Mouse (Mus musculus): Measurements from ENCODE around the gene Atxn1. TPM values are rescaled to one million over a fixed set of nuclear protein-coding genes. Genes with fewer than 3 reads are reported as not detected.

Atxn1 gene
- total and polyA plus RNA-seq, 3 experiments = 0.39 to 1.1 TPM; not detected in 1

GRCm38 (mm10) chr13:45745851-45746773 is 218.7 kb downstream of the Atxn1 start:
- no peak for DNase-seq (ENCODE audit: low read depth, low spot score)
- Histone ChIP-seq H3K9me3 (replicated peaks; ENCODE audit: insufficient read depth, low read length) (no peaks in the 10 kb centered on the region), H3K9ac (ENCODE audit: control insufficient read depth, low read depth, low read length, poor library complexity, severe bottlenecking) (no peak overlapping the region), H3K79me2 (ENCODE audit: control insufficient read depth, insufficient read depth, low read length, poor library complexity) (no peaks in the 10 kb centered on the region), H3K4me3 (ENCODE audit: control insufficient read depth in 1 of 2, insufficient read depth in 1 of 2, low read depth in 2 of 2, low read length in 2 of 2) (no peak overlapping the region), H3K27ac (ENCODE audit: control insufficient read depth, low read depth, low read length) (no peak overlapping the region), H3K4me1 (ENCODE audit: control insufficient read depth in 1 of 2, insufficient read depth in 2 of 2, low read length in 2 of 2) (peaks cover 0 to 18% of the 10 kb centered on the region in 2 experiments; a peak in 3 of 4 replicates), H3K27me3 (ENCODE audit: control insufficient read depth in 1 of 2, insufficient read depth in 2 of 2, low read length in 2 of 2) (no peaks in the 10 kb centered on the region), H3K36me3 (ENCODE audit: control insufficient read depth in 1 of 2, insufficient read depth in 2 of 2, low read length in 2 of 2) (peaks cover 0 to 14% of the 10 kb centered on the region in 2 experiments; a peak in 2 of 4 replicates)
- TF ChIP-seq RAD21 (IDR thresholded peaks at IDR 0.05; ENCODE audit: low read depth, low read length) = peak; percentile 19; the same call in 1 of the 2 replicates
- TF ChIP-seq SMC3 (IDR thresholded peaks at IDR 0.05; ENCODE audit: low read depth, low read length) = peak; percentile 18; the same call in 1 of the 2 replicates
- TF ChIP-seq TCF12 (IDR thresholded peaks at IDR 0.05; ENCODE audit: low read depth, low read length) = no peak
- TF ChIP-seq CTCF (IDR thresholded peaks at IDR 0.05 in 2 of 3, conservative IDR thresholded peaks at IDR 0.05 in 1 of 3; ENCODE audit: control insufficient read depth in 1 of 3, insufficient read depth in 1 of 3, low read depth in 2 of 3, low read length in 3 of 3, poor library complexity in 1 of 3, severe bottlenecking in 1 of 3) = peak in 2 of 3 experiments; percentile 22 to 26; a peak in 3 of 6 replicates

GRCm38 (mm10) chr13:45744803-45745432 is 219.9 kb downstream of the Atxn1 start:
- Histone ChIP-seq H3K36me3 (ENCODE audit: control insufficient read depth in 1 of 2, insufficient read depth in 2 of 2, low read length in 2 of 2) (peaks cover 0 to 12% of the 10 kb centered on the region in 2 experiments; a peak in 2 of 4 replicates), H3K79me2 (ENCODE audit: control insufficient read depth, insufficient read depth, low read length, poor library complexity) (no peaks in the 10 kb centered on the region), H3K4me3 (ENCODE audit: control insufficient read depth in 1 of 2, insufficient read depth in 1 of 2, low read depth in 2 of 2, low read length in 2 of 2) (no peak overlapping the region), H3K27ac (ENCODE audit: control insufficient read depth, low read depth, low read length) (no peak overlapping the region), H3K27me3 (ENCODE audit: control insufficient read depth in 1 of 2, insufficient read depth in 2 of 2, low read length in 2 of 2) (no peaks in the 10 kb centered on the region), H3K4me1 (ENCODE audit: control insufficient read depth in 1 of 2, insufficient read depth in 2 of 2, low read length in 2 of 2) (peaks cover 0 to 15% of the 10 kb centered on the region in 2 experiments; a peak in 3 of 4 replicates), H3K9me3 (replicated peaks; ENCODE audit: insufficient read depth, low read length) (no peaks in the 10 kb centered on the region), H3K9ac (ENCODE audit: control insufficient read depth, low read depth, low read length, poor library complexity, severe bottlenecking) (no peak overlapping the region)
- TF ChIP-seq GATA1 (IDR thresholded peaks at IDR 0.05; ENCODE audit: low read depth, low read length) (peak; percentile 57; the same call in 1 of the 2 replicates), USF1 (IDR thresholded peaks at IDR 0.05; ENCODE audit: low read depth, low read length) (peak; percentile 63), MEF2A (IDR thresholded peaks at IDR 0.05; ENCODE audit: extremely low read depth, insufficient replicate concordance, low read depth, low read length, poor library complexity, severe bottlenecking) (no peak)
- DNase-seq (ENCODE audit: low read depth, low spot score) = peak; percentile 15

- no peak for DNase-seq (ENCODE audit: low read depth, low spot score)
- no peak for TF ChIP-seq BHLHE40 (IDR thresholded peaks at IDR 0.05; ENCODE audit: borderline replicate concordance, low read depth, low read length)
- TF ChIP-seq JUND (IDR thresholded peaks at IDR 0.05; ENCODE audit: low read depth, low read length) = no peak
- no peak for TF ChIP-seq KAT2A (conservative IDR thresholded peaks at IDR 0.05; ENCODE audit: low read depth, low read length)
- TF ChIP-seq SMC3 (IDR thresholded peaks at IDR 0.05; ENCODE audit: low read depth, low read length) = no peak
- TF ChIP-seq POLR2AphosphoS5 (IDR thresholded peaks at IDR 0.05; ENCODE audit: borderline replicate concordance, low read depth, low read length) = no peak
- TF ChIP-seq CHD2 (IDR thresholded peaks at IDR 0.05; ENCODE audit: low read length) = no peak
- TF ChIP-seq NELFE (IDR thresholded peaks at IDR 0.05; ENCODE audit: low read depth, low read length) = no peak
- TF ChIP-seq RCOR1 (IDR thresholded peaks at IDR 0.05; ENCODE audit: low read depth, low read length) = no peak
- TF ChIP-seq POLR2A (IDR thresholded peaks at IDR 0.05; ENCODE audit: control insufficient read depth in 1 of 2, insufficient read depth in 1 of 2, low read depth in 1 of 2, low read length in 2 of 2, poor library complexity in 1 of 2) = no peak
- no peak for TF ChIP-seq UBTF (IDR thresholded peaks at IDR 0.05; ENCODE audit: borderline replicate concordance, insufficient read depth, low read depth, low read length)
- TF ChIP-seq ZMIZ1 (IDR thresholded peaks at IDR 0.05; ENCODE audit: low read depth, low read length) = no peak
- TF ChIP-seq ZKSCAN1 (IDR thresholded peaks at IDR 0.05; ENCODE audit: low read depth, low read length) = no peak
- TF ChIP-seq MAFK (IDR thresholded peaks at IDR 0.05; ENCODE audit: borderline replicate concordance, low read depth, low read length) = no peak
- TF ChIP-seq ETS1 (IDR thresholded peaks at IDR 0.05; ENCODE audit: low read depth, low read length) = no peak
- peaks cover 0 to 8% of the 10 kb centered on the region in 2 experiments; a peak in 1 of 4 replicates for H3K36me3 ChIP-seq (ENCODE audit: control insufficient read depth in 1 of 2, insufficient read depth in 2 of 2, low read length in 2 of 2)
- H3K79me2 ChIP-seq (ENCODE audit: control insufficient read depth, insufficient read depth, low read length, poor library complexity) = no peaks in the 10 kb centered on the region
- no peaks in the 10 kb centered on the region for H3K9me3 ChIP-seq (replicated peaks; ENCODE audit: insufficient read depth, low read length)
- no peak overlapping the region for H3K9ac ChIP-seq (ENCODE audit: control insufficient read depth, low read depth, low read length, poor library complexity, severe bottlenecking)
- no peak overlapping the region for H3K27ac ChIP-seq (ENCODE audit: control insufficient read depth, low read depth, low read length)
- H3K27me3 ChIP-seq (ENCODE audit: control insufficient read depth in 1 of 2, insufficient read depth in 2 of 2, low read length in 2 of 2) = no peaks in the 10 kb centered on the region
- H3K4me1 ChIP-seq (ENCODE audit: control insufficient read depth in 1 of 2, insufficient read depth in 2 of 2, low read length in 2 of 2) = peaks cover 0 to 9% of the 10 kb centered on the region in 2 experiments; a peak in 2 of 4 replicates
- H3K4me3 ChIP-seq (ENCODE audit: control insufficient read depth in 1 of 2, insufficient read depth in 1 of 2, low read depth in 2 of 2, low read length in 2 of 2) = no peak overlapping the region
Observed at GRCm38 (mm10) chr13:45743848-45744247, 221.0 kb downstream of the Atxn1 start.
